Mouse (Mus musculus) liver, embryonic 15.5 days (tissue): ENCODE results near the gene Kif2c. TPM values are rescaled to one million over a fixed set of nuclear protein-coding genes. Genes with fewer than 3 reads are reported as not detected.
A peak's percentile ranks its signal among the peaks of the same experiment; 100 is the strongest.

ENCODE experiments used
- ATAC-seq: fragments of 200-750 bp; cut with Nextera tagmentation; 2 replicates; pipeline ENCODE4 v1.8.0; 2017; ENCODE audit warnings: moderate number of reproducible peaks, mild to moderate bottlenecking, moderate library complexity; ENCODE audit not compliant: insufficient read depth
- H3K27ac ChIP-seq: fragments of 300-500 bp; sonication (generic); replicated peaks from 2 replicates; pipeline ENCODE4 v1.5.1; 2015; ENCODE audit warnings: mild to moderate bottlenecking, inconsistent platforms
- H3K27me3 ChIP-seq: fragments of 300-500 bp; sonication (generic); 2 replicates; pipeline ENCODE4 v1.6.1; 2015; ENCODE audit warnings: mild to moderate bottlenecking, inconsistent platforms
- H3K36me3 ChIP-seq: fragments of 300-500 bp; sonication (generic); replicated peaks from 2 replicates; pipeline ENCODE4 v1.6.1; 2015; ENCODE audit warnings: moderate library complexity, mild to moderate bottlenecking, inconsistent platforms
- H3K4me1 ChIP-seq: fragments of 300-500 bp; sonication (generic); replicated peaks from 2 replicates; pipeline ENCODE4 v1.6.1; 2015; ENCODE audit warnings: inconsistent platforms
- H3K4me2 ChIP-seq: fragments of 300-500 bp; sonication (generic); 2 replicates; pipeline ENCODE4 v1.6.1; 2015; ENCODE audit warnings: moderate library complexity, mild to moderate bottlenecking, inconsistent platforms
- H3K4me3 ChIP-seq: fragments of 300-500 bp; sonication (generic); replicated peaks from 2 replicates; pipeline ENCODE4 v1.5.1; 2015; ENCODE audit warnings: mild to moderate bottlenecking, inconsistent platforms
- H3K9ac ChIP-seq: fragments of 300-500 bp; sonication (generic); 2 replicates; pipeline ENCODE4 v1.6.1; 2015; ENCODE audit warnings: moderate library complexity, mild to moderate bottlenecking, inconsistent platforms
- H3K9me3 ChIP-seq: fragments of 300-500 bp; sonication (generic); replicated peaks from 2 replicates; pipeline ENCODE4 v1.6.1; 2016; ENCODE audit warnings: inconsistent platforms
- WGBS: fragments of 180-500 bp; shearing (Covaris S2); methylation state at CpG from one replicate; pipeline ENCODE4 v1.1.7; 2015; ENCODE audit warnings: mixed read lengths; ENCODE audit not compliant: insufficient replicate concordance; 5-methylcytosine and 5-hydroxymethylcytosine counted together
- polyA plus RNA-seq: library from polyadenylated mRNA; unstranded; fragments of >200 nt; fragmentation: Nextera tagmentation; extraction: Ambion mirVana; gene quantifications from 2 replicates; pipeline ENCODE4 v1.2.1, GENCODE M21; 2015

Gene Kif2c
- polyA plus RNA-seq, 1 experiment from 2014 or later, result 29.8 TPM

DNA sequence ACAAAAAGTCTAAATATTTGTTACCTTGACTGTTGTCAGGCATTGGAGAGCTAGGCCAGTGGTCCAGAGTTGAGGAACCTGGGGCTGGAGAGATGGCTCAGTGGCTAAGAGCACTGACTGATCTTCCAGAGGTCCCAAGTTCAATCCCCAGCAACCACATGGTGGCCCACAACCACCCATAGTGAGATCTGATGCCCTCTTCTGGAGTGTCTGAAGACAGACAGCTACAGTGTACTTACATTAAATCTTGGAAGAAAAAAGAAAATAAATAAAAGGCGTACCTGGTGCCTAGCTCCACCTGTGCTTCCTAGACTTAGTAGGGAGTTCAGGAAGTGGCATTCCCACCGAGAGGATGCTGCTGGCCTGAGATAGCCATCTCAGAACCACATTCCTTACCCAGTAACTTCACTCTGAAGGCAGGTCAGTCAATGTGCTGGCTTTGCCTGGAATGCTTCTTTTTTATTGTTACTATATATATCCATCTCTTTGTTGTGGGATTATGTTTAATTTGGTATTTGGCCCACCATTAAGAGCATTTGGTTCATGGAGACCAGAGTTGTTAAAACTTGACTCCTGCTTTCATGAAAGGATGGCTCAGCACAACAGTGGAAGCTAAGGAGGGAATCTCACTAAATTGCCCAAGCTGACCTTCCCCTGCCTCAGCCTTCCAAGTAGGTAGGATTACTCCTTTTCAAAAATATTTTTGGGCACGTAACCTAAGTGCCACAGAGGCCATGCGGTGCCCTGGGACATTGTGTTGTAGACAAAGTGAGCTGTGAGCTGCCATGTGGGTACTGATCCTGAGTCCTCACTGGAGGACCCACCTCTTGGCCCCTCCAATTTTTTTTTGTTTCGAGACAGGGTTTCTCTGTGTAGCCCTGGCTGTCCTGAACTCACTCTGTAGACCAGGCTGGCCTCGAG is 32.9 kb downstream of the Kif2c start:
- Histone ChIP-seq H3K9ac (no peak overlapping the region), H3K27me3 (no peaks in the 10 kb centered on the region), H3K9me3 (no peaks in the 10 kb centered on the region), H3K4me1 (peaks cover 32% of the 10 kb centered on the region), H3K4me2 (no peak overlapping the region), H3K27ac (0 out of 2 replicates have a peak overlapping the region, but pooled peaks have one; percentile 1), H3K4me3 (no peak overlapping the region), H3K36me3 (peaks cover 50% of the 10 kb centered on the region)
- 58% methylated on average over 6 of the region's 6 CpGs for WGBS
- no peak for ATAC-seq

DNA sequence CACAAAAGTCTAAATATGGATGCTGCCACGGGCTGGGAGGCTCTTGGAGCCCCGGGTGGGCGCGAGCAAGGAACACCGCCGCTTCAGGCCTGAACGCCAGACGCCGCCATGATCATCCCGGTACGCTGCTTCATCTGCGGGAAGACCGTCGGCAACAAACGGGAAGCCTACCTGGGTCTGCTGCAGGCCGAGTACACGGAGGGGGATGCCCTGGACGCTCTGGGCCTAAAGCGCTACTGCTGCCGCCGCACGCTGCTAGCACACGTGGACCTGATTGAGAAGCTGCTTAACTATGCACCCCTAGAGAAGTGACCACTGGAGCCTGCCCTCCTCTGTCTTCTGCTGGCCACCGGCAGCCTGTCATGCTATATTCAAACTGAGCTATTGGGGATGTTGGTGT is 33.6 kb downstream of the Kif2c start:
- WGBS, result 79% methylated on average over 24 of the region's 24 CpGs
- 0 out of 2 replicates have a peak overlapping the region, but pooled peaks have one; percentile 1 for H3K27ac ChIP-seq
- H3K4me2 ChIP-seq, result no peak overlapping the region
- no peak overlapping the region for H3K9ac ChIP-seq
- no peak overlapping the region for H3K4me3 ChIP-seq
- H3K36me3 ChIP-seq, result peaks cover 43% of the 10 kb centered on the region
- ATAC-seq, result no peak
- H3K4me1 ChIP-seq, result peaks cover 25% of the 10 kb centered on the region
- no peaks in the 10 kb centered on the region for H3K9me3 ChIP-seq
- no peaks in the 10 kb centered on the region for H3K27me3 ChIP-seq

DNA sequence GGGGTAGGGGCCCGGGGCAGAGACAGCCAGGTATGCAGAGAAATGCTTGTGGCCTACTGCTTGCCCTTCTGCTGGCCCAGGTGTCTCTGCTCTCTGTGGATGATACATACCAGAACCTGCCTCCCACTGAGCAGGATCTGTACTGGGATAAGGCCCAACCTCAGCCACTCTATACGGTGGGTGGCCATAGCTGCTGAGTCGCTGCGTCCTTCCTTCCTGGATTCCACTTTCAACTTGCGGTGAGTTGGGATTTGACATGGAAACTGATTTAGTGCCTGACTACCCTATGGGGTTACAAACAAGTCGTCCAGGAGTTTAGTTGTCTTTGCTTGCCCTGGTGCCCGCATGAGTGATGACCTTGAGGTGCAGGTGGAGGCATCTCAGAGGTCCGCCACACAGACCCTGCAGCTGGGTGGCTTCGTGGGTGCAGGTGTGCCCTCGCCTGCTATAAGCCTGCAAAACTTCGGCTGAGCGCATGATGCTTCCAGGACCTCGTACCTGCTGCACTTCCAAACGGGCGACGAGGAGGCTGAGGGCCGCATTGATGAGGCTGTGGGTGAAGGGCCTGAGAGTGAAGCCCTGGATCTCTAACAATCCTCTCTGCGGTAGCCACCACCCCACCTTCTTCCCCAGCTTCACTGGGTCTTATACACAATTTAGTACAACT is 34.3 kb downstream of the Kif2c start:
- H3K9me3 ChIP-seq, result no peaks in the 10 kb centered on the region
- no peak overlapping the region for H3K4me2 ChIP-seq
- ATAC-seq, result no peak
- H3K27ac ChIP-seq, result no peak overlapping the region
- 0 out of 2 replicates have a peak, but pooled peaks cover under 1% of the 10 kb centered on the region for H3K27me3 ChIP-seq
- peaks cover 19% of the 10 kb centered on the region for H3K4me1 ChIP-seq
- peaks cover 36% of the 10 kb centered on the region for H3K36me3 ChIP-seq
- H3K4me3 ChIP-seq, result no peak overlapping the region
- 73% methylated on average over 18 of the region's 18 CpGs for whole genome bisulfite sequencing
- H3K9ac ChIP-seq, result no peak overlapping the region

DNA sequence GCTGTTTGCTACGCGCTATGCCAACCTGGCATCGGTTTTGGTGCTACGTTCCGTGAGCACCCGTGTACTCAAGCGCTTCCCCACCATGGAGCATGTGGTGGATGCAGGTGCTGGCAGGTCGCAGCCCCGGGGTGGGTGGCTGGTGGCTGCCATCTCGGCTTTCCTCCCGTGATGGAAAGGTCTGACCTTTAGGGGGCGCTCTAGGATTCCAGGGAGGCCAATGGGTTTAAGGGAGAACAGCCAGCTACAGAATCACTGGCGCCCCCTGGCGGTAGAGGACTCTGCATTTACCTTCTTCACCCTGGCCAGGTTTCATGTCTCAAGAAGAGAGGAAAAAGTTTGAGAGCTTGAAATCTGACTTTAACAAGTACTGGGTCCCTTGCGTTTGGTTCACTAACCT is 36.3 kb downstream of the Kif2c start:
- no peak overlapping the region for H3K9ac ChIP-seq
- H3K9me3 ChIP-seq, result no peaks in the 10 kb centered on the region
- ATAC-seq, result no peak
- 36% methylated on average over 15 of the region's 15 CpGs for WGBS
- H3K4me1 ChIP-seq, result peaks cover 5% of the 10 kb centered on the region; the same call in 1 of the 2 replicates
- peaks cover 18% of the 10 kb centered on the region for H3K36me3 ChIP-seq
- no peak overlapping the region for H3K4me3 ChIP-seq
- H3K27ac ChIP-seq, result no peak overlapping the region
- 0 out of 2 replicates have a peak, but pooled peaks cover 4% of the 10 kb centered on the region for H3K27me3 ChIP-seq
- no peak overlapping the region for H3K4me2 ChIP-seq

DNA sequence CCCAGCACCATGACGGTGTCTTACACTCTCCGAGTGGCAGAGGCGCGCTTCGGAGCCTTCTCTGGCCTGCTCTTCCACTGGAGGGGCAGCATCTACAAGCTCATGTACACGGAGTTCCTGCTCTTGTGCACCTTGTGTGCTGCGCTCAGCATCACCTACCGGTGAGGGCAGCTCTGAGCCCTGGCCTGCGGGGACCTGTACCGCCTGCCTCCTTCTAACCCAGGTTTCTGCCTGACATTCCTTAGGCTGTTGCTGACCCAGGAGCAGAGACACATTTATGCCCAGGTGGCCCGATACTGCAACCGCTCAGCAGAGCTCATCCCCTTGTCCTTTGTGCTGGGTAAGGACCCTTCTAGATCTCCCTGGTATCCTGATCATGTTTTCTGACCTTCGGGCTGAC is 37.2 kb downstream of the Kif2c start:
- H3K27me3 ChIP-seq, result 0 out of 2 replicates have a peak, but pooled peaks cover 4% of the 10 kb centered on the region
- no peak for ATAC-seq
- H3K9me3 ChIP-seq, result no peaks in the 10 kb centered on the region
- no peak overlapping the region for H3K4me3 ChIP-seq
- H3K9ac ChIP-seq, result no peak overlapping the region
- no peak overlapping the region for H3K4me2 ChIP-seq
- 84% methylated on average over 13 of the region's 13 CpGs for WGBS
- H3K36me3 ChIP-seq, result peaks cover 9% of the 10 kb centered on the region
- no peak overlapping the region for H3K27ac ChIP-seq
- peaks cover 6% of the 10 kb centered on the region; the same call in 1 of the 2 replicates for H3K4me1 ChIP-seq

DNA sequence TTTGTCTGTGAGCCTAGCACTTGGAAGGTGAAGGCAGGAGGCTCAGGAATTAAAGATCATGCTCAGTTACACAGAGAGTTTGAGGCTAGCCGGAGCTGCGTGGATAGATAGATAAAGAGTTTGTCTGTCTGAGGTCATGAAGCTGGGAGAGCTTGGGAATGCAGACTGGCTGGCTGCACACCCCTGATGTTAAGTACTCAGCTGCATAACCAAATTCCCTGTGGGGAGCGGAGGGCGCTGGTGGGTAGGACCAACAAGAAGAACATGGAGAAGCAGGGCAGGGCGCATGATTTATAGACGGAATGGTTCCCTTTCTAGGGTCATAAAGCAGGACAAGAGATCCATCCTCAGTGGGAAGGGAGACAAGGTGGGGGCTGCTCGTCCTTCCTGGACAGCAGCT is 39.4 kb downstream of the Kif2c start:
- Histone ChIP-seq H3K27me3 (0 out of 2 replicates have a peak, but pooled peaks cover 4% of the 10 kb centered on the region), H3K4me1 (peaks cover 15% of the 10 kb centered on the region), H3K4me3 (no peak overlapping the region), H3K9ac (no peak overlapping the region), H3K9me3 (no peaks in the 10 kb centered on the region), H3K36me3 (no peaks in the 10 kb centered on the region), H3K4me2 (no peak overlapping the region), H3K27ac (no peak overlapping the region)
- ATAC-seq, result no peak
- 59% methylated on average over 7 of the region's 7 CpGs for WGBS

DNA sequence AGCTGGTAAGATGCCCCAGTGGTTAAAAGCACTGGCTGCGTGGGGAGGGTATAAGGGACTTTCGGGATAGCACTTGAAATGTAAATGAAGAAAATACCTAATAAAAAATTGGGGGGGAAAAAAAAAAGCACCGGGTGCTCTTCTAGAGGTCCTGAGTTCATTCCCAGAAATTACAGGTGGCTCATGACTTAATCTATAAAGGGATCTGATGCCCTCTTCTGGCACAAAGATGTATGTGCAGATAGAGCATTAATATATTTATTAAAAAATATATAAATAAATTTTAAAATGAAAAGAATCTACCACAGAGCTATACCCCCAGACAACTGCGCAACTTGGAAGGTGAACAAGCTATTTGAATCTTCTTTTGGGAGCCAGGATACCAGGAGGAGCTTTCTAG is 41.8 kb downstream of the Kif2c start:
- H3K4me2 ChIP-seq, result no peak overlapping the region
- H3K9ac ChIP-seq, result no peak overlapping the region
- peaks cover 22% of the 10 kb centered on the region for H3K4me1 ChIP-seq
- ATAC-seq, result no peak
- no peak overlapping the region for H3K4me3 ChIP-seq
- H3K27me3 ChIP-seq, result 0 out of 2 replicates have a peak, but pooled peaks cover 4% of the 10 kb centered on the region
- H3K27ac ChIP-seq, result no peak overlapping the region
- WGBS, result 33% methylated on average over 4 of the region's 4 CpGs
- H3K9me3 ChIP-seq, result no peaks in the 10 kb centered on the region
- H3K36me3 ChIP-seq, result no peaks in the 10 kb centered on the region

DNA sequence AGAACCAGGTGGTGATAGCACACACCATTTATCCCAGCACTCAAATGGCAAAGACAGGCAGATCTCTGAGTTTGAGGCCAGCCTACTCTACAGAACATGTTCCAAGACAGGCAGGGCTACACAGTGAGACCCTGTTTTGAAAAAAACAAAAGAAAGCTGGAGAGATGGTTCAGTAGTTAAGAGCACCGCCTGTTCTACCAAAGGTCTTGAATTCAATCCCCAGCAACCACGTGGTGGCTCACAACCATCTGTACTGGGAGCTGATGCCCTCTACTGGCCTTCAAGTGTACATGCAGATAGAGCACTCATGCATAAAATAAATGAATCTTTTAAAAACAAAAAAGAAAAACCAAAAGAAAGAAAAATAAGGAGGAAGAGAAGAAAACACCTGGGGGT is 43.2 kb downstream of the Kif2c start:
- Histone ChIP-seq H3K4me1 (peaks cover 36% of the 10 kb centered on the region), H3K9me3 (no peaks in the 10 kb centered on the region), H3K36me3 (no peaks in the 10 kb centered on the region), H3K4me3 (no peak overlapping the region), H3K27ac (peak overlapping the region; percentile 30; the same call in 1 of the 2 replicates), H3K27me3 (0 out of 2 replicates have a peak, but pooled peaks cover 4% of the 10 kb centered on the region), H3K9ac (no peak overlapping the region), H3K4me2 (no peak overlapping the region)
- ATAC-seq, result no peak
- 0% methylated on average over 2 of the region's 2 CpGs for WGBS

DNA sequence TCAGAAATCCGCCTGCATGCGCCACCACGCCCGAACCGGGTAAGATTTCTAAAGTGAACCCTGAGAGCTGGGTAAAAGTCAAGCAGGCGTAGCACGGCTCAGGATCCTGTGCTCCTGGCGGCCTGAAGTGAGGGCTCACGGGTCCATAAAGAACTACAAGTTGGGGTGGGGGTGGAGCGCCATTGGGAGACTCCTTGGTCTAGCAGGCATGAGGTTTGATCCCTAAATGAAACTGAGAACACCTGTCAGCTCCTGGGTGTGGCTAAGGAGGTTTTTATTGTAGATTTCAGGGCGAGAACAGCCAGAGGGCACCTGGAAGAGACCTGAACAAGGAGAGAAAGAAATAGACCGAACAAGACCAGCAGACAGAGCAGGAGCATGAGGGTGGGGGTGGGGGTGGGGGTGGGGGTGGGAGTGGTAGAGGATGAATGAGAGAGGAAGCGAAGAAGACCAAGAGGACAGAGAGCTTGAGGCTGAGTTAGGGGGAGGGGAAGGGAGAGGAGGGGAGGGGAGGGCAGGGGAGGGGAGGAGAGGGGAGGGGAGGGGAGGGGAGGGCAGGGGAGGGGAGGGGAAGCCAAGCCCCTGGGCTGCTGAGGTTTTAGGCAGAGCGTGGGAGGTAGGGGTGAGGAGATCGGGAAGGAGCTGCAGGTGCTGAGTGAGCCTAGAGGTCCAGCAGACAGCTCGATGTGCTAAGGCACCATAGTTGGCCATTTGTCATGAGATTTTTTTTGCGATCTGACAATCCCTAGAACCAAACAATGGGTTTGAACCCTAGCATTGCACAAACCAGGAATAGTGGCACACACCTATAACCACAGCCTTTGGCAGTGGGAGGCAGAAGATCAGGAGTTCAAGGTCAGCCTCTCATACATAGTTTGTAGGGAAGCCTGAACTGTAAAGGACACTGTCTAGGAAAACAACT is 43.9 kb downstream of the Kif2c start:
- ATAC-seq, result no peak
- no peak overlapping the region for H3K4me2 ChIP-seq
- 70% methylated on average over 17 of the region's 17 CpGs for WGBS
- peak overlapping the region; percentile 30; the same call in 1 of the 2 replicates for H3K27ac ChIP-seq
- H3K4me3 ChIP-seq, result no peak overlapping the region
- peaks cover 6% of the 10 kb centered on the region for H3K27me3 ChIP-seq
- no peaks in the 10 kb centered on the region for H3K9me3 ChIP-seq
- H3K36me3 ChIP-seq, result no peaks in the 10 kb centered on the region
- no peak overlapping the region for H3K9ac ChIP-seq
- peaks cover 41% of the 10 kb centered on the region for H3K4me1 ChIP-seq

DNA sequence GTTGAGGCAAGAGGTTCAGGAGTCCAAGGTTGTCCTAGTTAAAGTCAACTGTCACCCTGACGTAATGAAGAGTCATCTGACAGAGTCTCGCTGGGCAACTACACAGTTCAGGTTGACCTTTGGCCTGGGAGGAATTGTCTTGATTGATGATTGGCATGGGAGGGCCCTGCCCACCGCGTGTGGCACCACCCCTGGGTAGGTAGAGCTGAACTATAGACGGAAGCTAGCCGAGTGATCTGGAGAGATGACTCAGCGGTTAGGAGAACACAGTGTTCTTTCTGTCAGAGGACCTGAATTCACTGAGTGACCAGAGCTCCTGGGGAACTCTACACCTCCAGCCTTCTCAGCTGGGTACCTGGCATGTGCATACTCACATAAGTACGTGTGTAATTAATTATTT is 46.4 kb downstream of the Kif2c start:
- ATAC-seq, result peak; percentile 72
- Histone ChIP-seq H3K4me1 (peaks cover 57% of the 10 kb centered on the region), H3K4me2 (peak overlapping the region; percentile 47), H3K4me3 (no peak overlapping the region), H3K27me3 (peaks cover 28% of the 10 kb centered on the region), H3K9me3 (no peaks in the 10 kb centered on the region), H3K27ac (peak overlapping the region; percentile 79), H3K36me3 (no peaks in the 10 kb centered on the region), H3K9ac (0 out of 2 replicates have a peak overlapping the region, but pooled peaks have one; percentile 2)
- WGBS, result 14% methylated on average over 8 of the region's 8 CpGs
